Mouse (Mus musculus): ENCODE data around the gene Olfr1495.

DNA sequence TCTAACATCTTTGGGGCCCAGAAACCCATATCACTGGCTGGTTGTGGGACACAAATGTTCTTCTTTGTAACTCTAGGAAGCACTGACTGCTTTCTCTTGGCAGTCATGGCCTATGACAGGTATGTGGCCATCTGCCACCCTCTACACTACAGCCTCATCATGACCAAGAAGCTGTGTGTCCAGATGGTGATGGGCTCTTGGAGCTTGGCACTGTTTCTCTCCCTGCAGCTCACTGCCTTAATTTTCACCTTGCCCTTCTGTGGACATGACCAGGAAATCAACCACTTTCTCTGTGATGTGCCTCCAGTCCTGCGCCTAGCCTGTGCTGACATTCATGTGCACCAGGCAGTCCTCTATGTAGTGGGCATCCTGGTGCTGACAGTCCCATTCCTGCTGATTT is 15.0 kb upstream of the Olfr1495 start:
- TF ChIP-seq CTCF (IDR thresholded peaks at IDR 0.05; ENCODE audit: extremely low read depth, insufficient read depth, low read length) = no peak
- TF ChIP-seq POLR2A (IDR thresholded peaks at IDR 0.05; ENCODE audit: extremely low read depth, insufficient read depth, low read length) = no peak
